Mouse (Mus musculus): ENCODE results near the gene Mdn1.
A peak's percentile ranks its signal among the peaks of the same experiment; 100 is the strongest.

Mdn1 gene

GRCm38 (mm10) chr4:32787110-32787509, 130.2 kb downstream of the Mdn1 start:
- no peak for DNase-seq (ENCODE audit: low read depth, low spot score)

- no peak for DNase-seq (ENCODE audit: low read depth, low spot score)
These were observed 132.1 kb downstream of the Mdn1 start for GRCm38 (mm10) chr4:32789020-32789419.

GRCm38 (mm10) chr4:32798976-32799375, 142.1 kb downstream of the Mdn1 start:
- no peak for DNase-seq (ENCODE audit: low read depth, low spot score)

GRCm38 (mm10) chr4:32799966-32800576, 143.2 kb downstream of the Mdn1 start, which contains the start of gene Lyrm2:
Gene Lyrm2 (plus strand): TSS chr4:32800253.
- peak; percentile 58 for DNase-seq (ENCODE audit: low read depth, low spot score)

GRCm38 (mm10) chr4:32800577-32801170, 143.8 kb downstream of the Mdn1 start:
- DNase-seq (ENCODE audit: low read depth, low spot score) = no peak

GRCm38 (mm10) chr4:32817478-32817877, 160.6 kb downstream of the Mdn1 start:
- no peak for DNase-seq (ENCODE audit: low read depth, low spot score)

GRCm38 (mm10) chr4:32820676-32821075, 163.8 kb downstream of the Mdn1 start:
- DNase-seq (ENCODE audit: low read depth, low spot score) = no peak

GRCm38 (mm10) chr4:32824254-32824653, 167.3 kb downstream of the Mdn1 start:
- DNase-seq (ENCODE audit: low read depth, low spot score) = no peak

All from retina, adult 2 months (tissue).